12 mouse cellular contexts compared by ENCODE assay signal in the genomic region with DNA sequence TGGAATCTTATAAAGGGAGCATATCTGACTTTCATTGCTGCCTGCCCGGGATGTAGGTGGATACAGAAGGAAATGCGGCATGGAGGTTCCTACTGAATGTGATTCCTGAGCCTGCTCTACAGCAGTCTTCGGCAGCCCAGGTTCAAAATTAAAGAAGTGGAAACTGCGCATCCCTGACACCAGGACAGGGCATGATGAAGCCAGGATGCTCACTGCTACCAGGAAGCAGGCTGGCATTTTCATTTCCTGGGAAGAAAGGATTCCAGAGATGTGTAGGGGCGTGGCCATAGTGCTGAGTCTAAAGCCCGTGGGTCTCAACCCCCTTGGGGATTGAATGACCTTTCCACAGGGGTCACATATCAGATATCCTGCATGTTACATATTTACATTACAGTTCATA. TPM values are rescaled to one million over a fixed set of nuclear protein-coding genes. Genes with fewer than 3 reads are reported as not detected.
DNase-seq lines count a peak whose midpoint lies in the region; ATAC-seq and TF ChIP-seq lines count a peak whose summit lies in the region.
"Had no signal": no experiment of that assay in that cellular context is flagged by ENCODE, and none has a peak within 500 bp of the region (broad histone marks: within the 10 kb centered on the region; RNA-seq: fewer than 3 reads in every experiment).

No protein-coding gene starts in this region.

- H3K4me3 ChIP-seq in embryonic facial prominence, embryonic 15.5 days (replicated peaks), result peak overlapping the region; percentile 71
- H3K4me3 ChIP-seq in hindbrain, embryonic 13.5 days, result peak overlapping the region; percentile 80
- H3K4me3 ChIP-seq in midbrain, embryonic 15.5 days, result peak overlapping the region; percentile 78
- H3K4me3 ChIP-seq in lung, adult 2 months (replicated peaks; ENCODE audit: extremely low read depth, low read depth, low read length), result no peak overlapping the region
- H3K4me3 ChIP-seq in lung, postnatal 0 days (ENCODE audit: low read depth, low read length), result no peak overlapping the region

- H3K27me3 ChIP-seq in embryonic facial prominence, embryonic 15.5 days, result peaks cover 33% of the 10 kb centered on the region
- no peaks in the 10 kb centered on the region for H3K27me3 ChIP-seq in hindbrain, embryonic 13.5 days
- H3K27me3 ChIP-seq in midbrain, embryonic 15.5 days (replicated peaks), result no peaks in the 10 kb centered on the region
- H3K27me3 ChIP-seq in lung, postnatal 0 days (replicated peaks; ENCODE audit: insufficient read depth, low read length), result peaks cover 10% of the 10 kb centered on the region; the same call in 1 of the 2 replicates

- H3K36me3 ChIP-seq in embryonic facial prominence, embryonic 15.5 days, result no peaks in the 10 kb centered on the region
- no peaks in the 10 kb centered on the region for H3K36me3 ChIP-seq in hindbrain, embryonic 13.5 days
- no peaks in the 10 kb centered on the region for H3K36me3 ChIP-seq in midbrain, embryonic 15.5 days (replicated peaks)
- H3K36me3 ChIP-seq in lung, postnatal 0 days (ENCODE audit: insufficient read depth, low read length), result no peaks in the 10 kb centered on the region
- H3K36me3 ChIP-seq: limb, embryonic 15.5 days had no signal

- H3K4me2 ChIP-seq in embryonic facial prominence, embryonic 15.5 days (replicated peaks), result peak overlapping the region; percentile 97
- peak overlapping the region; percentile 86 for H3K4me2 ChIP-seq in hindbrain, embryonic 13.5 days
- peak overlapping the region; percentile 83 for H3K4me2 ChIP-seq in midbrain, embryonic 15.5 days
- H3K4me2 ChIP-seq in lung, postnatal 0 days (replicated peaks; ENCODE audit: low read depth, low read length), result no peak overlapping the region

- WGBS in embryonic facial prominence, embryonic 15.5 days, result 69% methylated on average over 6 of the region's 6 CpGs
- WGBS in hindbrain, embryonic 13.5 days, result 37% methylated on average over 6 of the region's 6 CpGs
- 35% methylated on average over 6 of the region's 6 CpGs for WGBS in midbrain, embryonic 15.5 days
- 71% methylated on average over 6 of the region's 6 CpGs for WGBS in lung, adult 2 months
- WGBS in lung, postnatal 0 days, result 63% methylated on average over 6 of the region's 6 CpGs

- TF ChIP-seq POLR2A in lung, adult 2 months (IDR thresholded peaks at IDR 0.05; ENCODE audit: borderline replicate concordance, extremely low read depth, low read depth, low read length), result no peak

- peaks cover 34% of the 10 kb centered on the region for H3K4me1 ChIP-seq in embryonic facial prominence, embryonic 15.5 days
- peaks cover 87% of the 10 kb centered on the region for H3K4me1 ChIP-seq in hindbrain, embryonic 13.5 days (replicated peaks)
- peaks cover 64% of the 10 kb centered on the region for H3K4me1 ChIP-seq in midbrain, embryonic 15.5 days
- H3K4me1 ChIP-seq in lung, adult 2 months (ENCODE audit: control insufficient read depth, insufficient read depth, low read length), result 0 out of 2 replicates have a peak, but pooled peaks cover 2% of the 10 kb centered on the region
- peaks cover 9% of the 10 kb centered on the region; the same call in 1 of the 2 replicates for H3K4me1 ChIP-seq in lung, postnatal 0 days (ENCODE audit: insufficient read depth, low read depth, low read length)

- H3K9me3 ChIP-seq in embryonic facial prominence, embryonic 15.5 days (replicated peaks), result no peaks in the 10 kb centered on the region
- H3K9me3 ChIP-seq in hindbrain, embryonic 13.5 days, result no peaks in the 10 kb centered on the region
- no peaks in the 10 kb centered on the region for H3K9me3 ChIP-seq in midbrain, embryonic 15.5 days
- no peaks in the 10 kb centered on the region for H3K9me3 ChIP-seq in lung, postnatal 0 days (ENCODE audit: low read length)
- H3K9me3 ChIP-seq: limb, embryonic 15.5 days had no signal

- TF ChIP-seq EP300 in lung, postnatal 0 days (IDR thresholded peaks at IDR 0.05), result no peak

- no peak overlapping the region for H3K27ac ChIP-seq in embryonic facial prominence, embryonic 15.5 days (replicated peaks)
- peak overlapping the region; percentile 98 for H3K27ac ChIP-seq in hindbrain, embryonic 13.5 days
- H3K27ac ChIP-seq in midbrain, embryonic 15.5 days, result peak overlapping the region; percentile 97
- H3K27ac ChIP-seq in lung, postnatal 0 days (ENCODE audit: low read length), result no peak overlapping the region
- H3K27ac ChIP-seq: limb, embryonic 15.5 days had no signal

- no peak overlapping the region for H3K9ac ChIP-seq in embryonic facial prominence, embryonic 15.5 days
- H3K9ac ChIP-seq in hindbrain, embryonic 13.5 days, result peak overlapping the region; percentile 95
- H3K9ac ChIP-seq in midbrain, embryonic 15.5 days, result peak overlapping the region; percentile 53
- no peak overlapping the region for H3K9ac ChIP-seq in lung, postnatal 0 days (replicated peaks; ENCODE audit: low read depth)

- no peak for TF ChIP-seq CTCF in lung, adult 2 months (IDR thresholded peaks at IDR 0.05; ENCODE audit: insufficient read depth, low read length)
- TF ChIP-seq CTCF in lung, postnatal 0 days (IDR thresholded peaks at IDR 0.05), result no peak

- DNase-seq in ZHBTc4 (ENCODE audit: low read depth, low spot score), result peak; percentile 18
- no peak for DNase-seq in lung, adult 2 months
- no peak for DNase-seq in heart, adult 11 months
- DNase-seq in cerebellum, postnatal 36 days, result no peak
- no peak for DNase-seq in lung, postnatal 0 days (ENCODE audit: low spot score)
- DNase-seq: cerebellum, adult 9-10 months; gastrocnemius, postnatal 36 days; retina, postnatal 1 day had no signal

- no peak for ATAC-seq in embryonic facial prominence, embryonic 15.5 days (ENCODE audit: insufficient number of reproducible peaks, low FRiP score, low TSS enrichment, low read depth)
- ATAC-seq in hindbrain, embryonic 13.5 days (ENCODE audit: low FRiP score), result no peak
- no peak for ATAC-seq in midbrain, embryonic 15.5 days (replicated peaks)
- no peak for ATAC-seq in lung, postnatal 0 days

RNA-seq across cellular contexts. Expression of gene Rgma, which starts 2.7 kb away (rescaled TPM):
- polyA plus RNA-seq in embryonic facial prominence, embryonic 15.5 days (2015; fragmentation: Nextera tagmentation; extraction: Ambion mirVana), result 23.0 and 24.1 TPM in 2 replicates
- 40.0 and 41.1 TPM in 2 replicates for polyA plus RNA-seq in hindbrain, embryonic 13.5 days (2015; fragmentation: Nextera tagmentation; extraction: Ambion mirVana)
- 46.6 and 50.4 TPM in 2 replicates for polyA plus RNA-seq in midbrain, embryonic 15.5 days (2015; fragmentation: Nextera tagmentation; extraction: Ambion mirVana)
- 23.4 and 27.5 TPM in 2 replicates for polyA plus RNA-seq in lung, adult 2 months (2012; rRNA removed)
- polyA plus RNA-seq in lung, postnatal 0 days (2015; fragmentation: Nextera tagmentation; extraction: Ambion mirVana), result 4.8 and 5.9 TPM in 2 replicates

Comparison
In these comparisons a context has a peak if more than half of its experiments do, and no peak if none do; other contexts are left out.
1. H3K27ac ChIP-seq: peak in hindbrain, embryonic 13.5 days (single experiment) and midbrain, embryonic 15.5 days (single experiment); none in embryonic facial prominence, embryonic 15.5 days (single experiment) and lung, postnatal 0 days (single experiment).
2. H3K4me3 ChIP-seq: peak in embryonic facial prominence, embryonic 15.5 days (single experiment), hindbrain, embryonic 13.5 days (single experiment) and midbrain, embryonic 15.5 days (single experiment); none in lung, adult 2 months (single experiment) and lung, postnatal 0 days (single experiment).
3. H3K9ac ChIP-seq: peak in hindbrain, embryonic 13.5 days (single experiment) and midbrain, embryonic 15.5 days (single experiment); none in embryonic facial prominence, embryonic 15.5 days (single experiment) and lung, postnatal 0 days (single experiment).